Mouse (Mus musculus) cerebellum, adult 2 months (tissue): ENCODE data around the gene Mfrp.

Source experiments
- CTCF ChIP-seq: fragments of 200-500 bp; IDR thresholded peaks from 2 replicates; pipeline ENCODE4 v1.5.1; 2011; ENCODE audit warnings: low read depth, mild to moderate bottlenecking, control low read depth, low read length, moderate library complexity, borderline replicate concordance; ENCODE audit not compliant: insufficient read depth
- POLR2A ChIP-seq: fragments of 200-500 bp; IDR thresholded peaks from 2 replicates; pipeline ENCODE4 v1.6.1; 2011; ENCODE audit warnings: low read length, control low read depth, borderline replicate concordance; ENCODE audit not compliant: insufficient read depth

DNA sequence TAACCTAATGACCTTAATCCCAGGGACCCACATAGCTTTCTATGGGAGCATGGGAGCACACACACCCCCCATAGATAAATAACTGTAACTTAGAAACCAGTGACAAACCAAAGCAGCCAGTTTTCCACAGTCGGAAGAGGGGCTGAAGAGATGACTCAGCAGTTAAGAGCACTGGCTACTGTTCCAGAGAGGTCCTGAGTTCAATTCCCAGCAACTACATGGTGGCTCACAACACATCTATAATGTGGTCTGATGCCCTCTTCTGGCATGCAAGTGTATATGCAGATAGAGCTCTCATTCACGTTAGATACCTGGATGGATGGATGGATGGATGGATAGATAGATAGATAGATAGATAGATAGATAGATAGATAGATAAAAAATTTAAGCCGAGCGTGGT is 14.7 kb downstream of the Mfrp start:
- TF ChIP-seq POLR2A = no peak
- TF ChIP-seq CTCF = no peak
